Mouse (Mus musculus) monocyte, adult 5-6 weeks (primary cell): ENCODE results near the gene Bloc1s6. TPM values are rescaled to one million over a fixed set of nuclear protein-coding genes. Genes with fewer than 3 reads are reported as not detected.

ENCODE experiments used
- ATAC-seq: fragments of 153-309, 156-312 bp; replicated peaks from 2 replicates; pipeline ENCODE4 v1.8.0; 2017; ENCODE audit warnings: mild to moderate bottlenecking; ENCODE audit not compliant: low TSS enrichment, insufficient number of reproducible peaks, severe bottlenecking, poor library complexity, low FRiP score
- total RNA-seq: library from RNA; stranded (forward); fragments of 200-1000, 200-491, 200-594 nt; gene quantifications from 3 replicates; pipeline ENCODE4 v1.2.3, GENCODE M21; 2017

The Bloc1s6 gene
- total RNA-seq, 1 experiment from 2014 or later: 27.2 TPM

DNA sequence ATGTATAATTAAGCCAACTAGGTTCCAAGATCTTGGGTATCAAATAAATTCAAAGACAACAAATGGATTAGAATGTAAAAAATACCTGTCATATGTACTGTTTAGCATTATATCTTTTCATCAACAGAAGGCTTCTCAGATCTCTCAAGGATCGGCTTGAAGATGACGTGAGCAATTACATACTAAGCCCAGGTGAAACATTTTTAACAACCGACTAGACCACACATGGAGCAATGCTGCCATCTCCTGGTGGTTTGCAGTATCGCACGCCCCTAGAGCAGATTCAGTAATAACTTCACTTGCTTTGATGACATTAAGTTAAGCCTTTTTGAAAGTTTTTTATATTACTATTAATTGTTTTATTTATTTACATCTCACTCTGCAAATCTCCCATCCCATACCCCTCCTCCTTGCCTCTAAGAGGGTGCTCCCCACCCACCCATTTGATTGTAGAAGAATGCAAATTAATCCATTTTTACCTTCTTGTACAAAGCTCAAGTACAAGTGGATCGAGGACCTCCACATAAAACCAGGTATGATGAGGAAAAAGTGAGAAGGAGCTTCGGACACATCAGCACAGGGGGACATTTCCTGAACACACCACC lies 15.5 kb downstream of the Bloc1s6 start:
- peak; percentile 88 for ATAC-seq

DNA sequence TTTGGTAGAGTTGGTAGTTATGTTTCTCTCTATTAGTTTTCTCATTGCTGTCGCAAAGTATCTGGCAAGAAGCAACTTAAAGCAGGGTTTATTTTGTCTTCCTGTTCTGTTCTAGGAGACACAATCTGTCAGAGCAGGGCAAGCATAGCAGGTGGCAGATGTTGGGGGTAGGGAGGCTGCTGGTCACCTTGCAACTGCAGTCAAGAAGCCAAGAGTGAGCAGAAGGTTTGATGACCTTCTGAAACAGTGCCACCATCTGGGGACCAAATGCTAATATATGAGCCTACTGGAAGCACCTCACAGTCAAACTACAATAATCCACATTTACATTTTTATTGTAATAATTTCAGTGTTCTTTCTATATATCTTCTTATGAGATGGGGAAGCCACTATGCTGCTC lies 21.5 kb downstream of the Bloc1s6 start:
- ATAC-seq: no peak

GRCm38 (mm10) chr2:122762991-122763390 lies 24.7 kb downstream of the Bloc1s6 start:
- ATAC-seq: no peak

GRCm38 (mm10) chr2:122764526-122764925 lies 26.2 kb downstream of the Bloc1s6 start:
- ATAC-seq: no peak

GRCm38 (mm10) chr2:122765071-122765793 lies 26.9 kb downstream of the Bloc1s6 start, which contains the start of gene Sqor:
TSS of gene Sqor (plus strand) at chr2:122765237.
- ATAC-seq: peak; percentile 74

GRCm38 (mm10) chr2:122765794-122766145 lies 27.5 kb downstream of the Bloc1s6 start:
- ATAC-seq: no peak

DNA sequence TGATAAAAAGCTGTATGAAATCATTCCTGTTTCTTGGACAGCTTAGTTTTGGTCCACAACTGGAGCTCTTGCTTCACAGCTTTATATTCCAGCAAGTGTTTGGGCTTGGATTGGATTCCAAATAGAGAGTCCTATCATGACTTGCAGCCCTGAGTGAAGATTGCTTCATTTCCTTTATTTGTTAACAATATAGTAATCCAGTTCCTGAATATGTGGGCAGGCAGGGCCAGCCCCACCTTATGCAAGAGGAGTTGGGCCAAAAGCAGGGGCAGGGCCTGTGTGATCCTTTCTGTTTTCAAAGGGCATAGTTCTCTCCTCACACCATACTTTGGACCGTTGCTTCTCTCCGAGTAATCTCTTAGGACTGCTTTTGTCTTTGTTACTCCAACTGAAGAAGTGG lies 32.7 kb downstream of the Bloc1s6 start:
- ATAC-seq: peak; percentile 94

GRCm38 (mm10) chr2:122772899-122773298 lies 34.6 kb downstream of the Bloc1s6 start:
- 0 out of 2 replicates have a peak, but pooled peaks have one; percentile 16 for ATAC-seq

GRCm38 (mm10) chr2:122775491-122775890 lies 37.2 kb downstream of the Bloc1s6 start:
- no peak for ATAC-seq

DNA sequence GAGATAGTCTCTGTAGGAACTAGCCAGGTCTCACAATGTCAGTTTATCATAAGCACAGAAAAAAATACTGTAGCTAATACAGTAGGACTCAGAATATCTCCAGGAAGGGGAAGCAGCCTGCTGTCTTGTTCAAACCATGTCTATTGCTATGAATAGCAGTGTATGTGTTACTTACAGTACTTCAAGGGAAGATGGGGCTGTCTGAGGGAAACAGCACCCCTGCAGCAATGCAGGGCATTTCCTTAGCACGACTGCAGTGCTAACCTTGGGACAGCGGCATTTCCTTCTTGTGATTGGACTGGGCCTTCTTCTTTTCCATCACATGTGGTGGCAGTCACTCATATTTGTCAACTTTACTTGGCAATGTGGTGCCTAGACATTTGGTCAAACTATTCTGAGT lies 38.5 kb downstream of the Bloc1s6 start:
- ATAC-seq: no peak

- peak; percentile 48; the same call in 1 of the 2 replicates for ATAC-seq
Measured at GRCm38 (mm10) chr2:122779967-122780366, 41.7 kb downstream of the Bloc1s6 start.

DNA sequence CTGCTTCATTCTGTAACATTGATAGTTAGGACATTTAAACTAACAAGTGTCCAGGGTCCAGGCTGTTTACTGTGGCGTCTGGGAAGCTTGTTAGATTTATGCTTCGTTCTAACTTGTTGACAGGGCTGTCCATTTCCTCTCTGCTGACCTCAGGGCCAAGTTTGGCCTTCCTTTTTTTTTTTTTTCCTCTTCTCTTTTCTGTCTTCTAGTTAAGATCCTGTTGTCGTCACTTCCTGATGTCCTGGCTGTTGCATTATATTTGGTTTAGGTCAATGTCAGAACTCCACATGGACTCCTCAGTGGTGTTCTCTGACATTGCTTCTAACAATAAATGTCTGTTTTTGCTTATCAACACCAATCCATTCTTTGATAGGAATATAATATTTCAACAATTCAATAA lies 42.1 kb downstream of the Bloc1s6 start:
- 0 out of 2 replicates have a peak, but pooled peaks have one; percentile 27 for ATAC-seq

- no peak for ATAC-seq
Measured at GRCm38 (mm10) chr2:122781590-122782356, 43.5 kb downstream of the Bloc1s6 start.

GRCm38 (mm10) chr2:122783730-122784129 lies 45.4 kb downstream of the Bloc1s6 start:
- no peak for ATAC-seq

DNA sequence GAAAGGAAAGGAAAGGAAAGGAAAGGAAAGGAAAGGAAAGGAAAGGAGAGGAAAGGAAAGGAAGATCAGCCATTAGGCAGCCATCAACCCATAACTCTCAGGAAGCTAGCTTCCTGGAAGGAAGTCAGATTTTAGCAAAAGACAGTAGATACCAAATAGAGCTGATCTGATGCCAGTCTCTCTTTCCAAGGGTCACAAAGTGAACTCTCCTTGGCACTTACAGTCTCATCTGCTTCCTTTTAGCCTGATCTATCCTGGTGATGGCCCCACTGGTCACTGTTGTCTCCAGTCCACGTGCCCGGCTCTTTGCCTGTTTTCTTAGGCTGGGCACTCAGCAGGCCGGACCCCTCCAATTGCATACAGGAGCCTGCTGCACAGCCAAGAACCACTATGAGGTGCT lies 46.4 kb downstream of the Bloc1s6 start:
- no peak for ATAC-seq

DNA sequence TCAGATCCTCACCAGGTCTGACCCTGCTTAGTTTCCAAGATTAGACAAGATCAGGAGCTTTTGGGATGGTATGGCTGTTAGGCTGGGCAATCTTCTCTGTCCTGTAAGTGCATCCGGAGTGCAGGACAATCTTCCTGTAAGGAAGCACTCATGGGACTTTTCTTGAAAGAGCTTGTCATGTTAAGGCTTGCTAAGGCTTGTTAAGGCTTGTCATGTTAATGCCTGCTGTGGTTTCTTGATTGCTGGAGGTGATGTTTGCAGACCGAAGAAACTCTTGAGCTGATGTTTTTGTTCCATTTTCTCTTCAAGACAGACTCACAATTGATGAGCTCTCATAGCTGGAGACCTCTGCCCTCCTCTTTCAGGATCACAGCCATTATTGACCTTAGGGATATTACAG lies 47.9 kb downstream of the Bloc1s6 start:
- no peak for ATAC-seq

DNA sequence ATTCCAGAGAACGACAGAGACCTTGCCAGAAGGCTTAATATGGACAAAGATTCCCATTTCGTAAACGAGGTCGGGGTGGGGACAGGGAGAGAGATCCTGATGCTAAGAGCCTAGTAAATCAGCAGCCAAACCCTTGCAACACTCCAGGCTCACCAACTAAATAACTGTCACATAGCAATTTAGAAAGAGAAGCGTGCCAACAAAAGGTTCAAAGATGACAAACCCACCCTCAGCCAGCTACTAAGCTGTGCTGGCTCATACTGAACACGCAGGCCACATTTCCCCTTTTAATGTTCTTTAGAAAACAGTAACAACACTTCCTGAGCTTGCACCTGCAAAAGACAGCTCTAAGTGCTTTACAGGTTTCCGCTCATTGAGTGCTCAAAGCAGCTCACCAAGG lies 51.0 kb downstream of the Bloc1s6 start:
- no peak for ATAC-seq

DNA sequence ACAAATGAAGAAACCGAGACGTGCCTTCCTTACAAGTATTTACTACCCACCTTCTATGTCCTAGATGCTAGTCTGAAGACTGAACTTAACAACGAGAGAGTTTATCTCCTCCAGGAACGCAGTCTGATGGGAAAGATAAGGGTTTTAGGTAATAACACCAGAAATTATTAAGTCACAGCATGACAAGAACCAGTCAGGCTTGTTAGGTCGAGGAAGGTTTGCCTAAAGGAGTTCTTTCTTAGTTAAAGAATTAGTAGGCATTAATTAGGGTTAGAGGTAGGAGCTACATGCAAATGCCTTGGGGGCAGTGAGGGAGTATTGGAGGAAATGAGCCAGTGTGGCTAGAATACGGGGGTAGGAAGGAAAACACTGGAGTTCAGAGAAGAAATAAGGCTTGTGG lies 51.4 kb downstream of the Bloc1s6 start:
- ATAC-seq: no peak
